Mouse (Mus musculus) cerebellum, postnatal 10 days (tissue): ENCODE measurements around the gene Nectin4.
A peak's percentile ranks its signal among the peaks of the same experiment; 100 is the strongest.

Experiments
- DNase-seq, 2 experiments: peaks; one replicate each; pipeline ENCODE4 v3.0.0; 2021; ENCODE audit warnings: mixed read lengths in 2 of 2

The Nectin4 gene

DNA sequence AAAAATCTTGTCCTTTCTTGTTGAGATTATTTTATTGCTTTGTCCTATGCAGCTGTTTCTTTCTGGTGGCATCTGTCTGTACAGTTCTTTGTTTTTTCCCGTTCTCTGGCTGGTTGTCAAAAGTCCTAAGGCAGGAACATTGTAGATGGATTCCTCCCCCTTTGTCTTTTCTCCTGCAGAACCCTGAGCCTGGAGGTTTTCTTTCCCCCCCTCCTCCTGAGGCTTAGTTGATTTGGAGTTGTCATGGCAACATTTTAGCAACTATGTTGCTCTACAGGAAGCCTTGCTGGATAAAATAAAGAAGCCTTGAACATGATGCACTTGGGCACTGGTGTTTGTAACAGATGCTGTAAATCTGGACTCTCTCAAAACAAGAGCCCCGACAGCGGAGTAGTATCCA is 42.5 kb downstream of the Nectin4 start:
- DNase-seq: peak; percentile 25 to 51

GRCm38 (mm10) chr1:171413608-171414007 is 43.7 kb downstream of the Nectin4 start:
- DNase-seq: no peak

DNA sequence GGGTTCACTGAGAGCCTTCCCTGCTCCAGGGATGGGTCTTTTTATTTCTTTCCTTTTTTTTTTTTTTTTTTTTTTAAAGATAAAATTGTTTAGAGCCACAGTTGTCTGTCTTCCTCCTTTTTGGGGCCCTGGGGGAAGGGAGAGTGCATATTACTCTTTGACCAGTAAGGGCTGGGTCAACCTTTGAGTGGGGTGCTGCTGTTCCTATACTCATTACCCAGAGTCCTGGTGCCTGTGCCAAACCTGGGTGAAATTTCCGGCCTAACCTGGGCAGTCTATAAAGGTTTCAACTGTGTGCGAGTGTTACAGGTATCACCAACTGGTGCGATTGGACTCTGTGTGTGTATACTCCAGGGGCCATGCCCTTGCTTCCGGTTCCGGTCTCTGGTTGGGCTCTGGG is 48.8 kb downstream of the Nectin4 start, which contains the start of gene Tstd1:
Tstd1 (plus strand) TSS at position 213 of the 400 bp plus-strand sequence.
- DNase-seq: no peak

DNA sequence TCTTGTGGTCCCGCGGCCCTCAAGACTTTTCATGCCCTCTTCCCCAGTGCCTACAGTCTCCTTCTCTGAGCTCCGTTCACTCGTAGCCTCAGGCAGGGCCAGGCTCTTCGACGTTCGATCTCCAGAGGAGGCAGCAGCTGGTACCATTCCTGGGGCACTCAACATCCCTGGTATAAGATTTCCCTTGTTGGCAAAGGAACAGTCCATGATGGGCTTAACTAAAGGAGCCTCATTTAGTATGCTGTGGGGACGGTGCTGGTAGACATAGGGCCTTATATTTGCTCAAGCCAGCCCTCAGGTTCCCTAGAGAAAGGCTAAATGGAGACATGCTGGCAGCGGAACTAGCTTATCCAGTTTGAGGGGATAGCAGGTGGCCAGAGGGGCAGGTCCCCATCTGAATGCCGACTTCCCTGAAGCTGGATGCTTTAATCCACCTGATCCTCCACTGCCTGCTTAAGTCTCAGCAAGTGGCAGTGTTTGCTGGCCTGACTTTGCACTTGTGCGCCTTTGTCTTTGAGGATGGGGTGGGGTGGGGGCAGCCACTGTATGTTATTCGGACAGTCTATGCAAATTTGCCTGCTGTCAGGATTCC is 49.5 kb downstream of the Nectin4 start:
- no peak for DNase-seq

GRCm38 (mm10) chr1:171419905-171420304 is 50.0 kb downstream of the Nectin4 start:
- DNase-seq: no peak

DNA sequence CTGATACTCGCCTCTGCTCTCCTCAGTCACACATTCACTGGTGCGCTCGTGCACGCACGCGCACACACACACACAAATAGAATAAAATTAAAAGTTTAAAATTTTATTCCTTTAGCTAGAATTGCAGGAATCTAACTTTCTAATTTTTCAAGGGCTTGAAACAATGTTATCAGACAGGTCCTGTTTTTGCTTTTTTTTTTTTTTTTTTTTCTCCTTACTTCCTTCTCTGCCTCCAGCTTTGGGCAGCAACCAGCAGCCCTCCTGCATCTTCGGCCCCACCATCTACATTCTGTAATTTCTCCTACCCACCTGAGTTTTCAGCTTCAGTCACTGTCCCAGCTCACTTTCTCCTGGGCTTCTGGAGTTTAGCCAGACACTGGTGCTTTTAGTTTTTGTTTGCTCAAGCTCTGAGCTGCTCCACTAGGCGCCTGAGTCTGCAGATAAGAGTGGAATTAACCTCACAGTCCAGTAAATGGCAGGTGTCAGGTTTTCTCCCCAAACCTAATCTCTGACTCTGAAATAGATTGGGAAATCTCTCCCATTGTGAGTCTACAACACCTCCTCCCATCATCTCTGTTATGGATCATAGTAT is 52.7 kb downstream of the Nectin4 start:
- DNase-seq: no peak

GRCm38 (mm10) chr1:171424638-171425037 is 54.7 kb downstream of the Nectin4 start:
- no peak for DNase-seq

DNA sequence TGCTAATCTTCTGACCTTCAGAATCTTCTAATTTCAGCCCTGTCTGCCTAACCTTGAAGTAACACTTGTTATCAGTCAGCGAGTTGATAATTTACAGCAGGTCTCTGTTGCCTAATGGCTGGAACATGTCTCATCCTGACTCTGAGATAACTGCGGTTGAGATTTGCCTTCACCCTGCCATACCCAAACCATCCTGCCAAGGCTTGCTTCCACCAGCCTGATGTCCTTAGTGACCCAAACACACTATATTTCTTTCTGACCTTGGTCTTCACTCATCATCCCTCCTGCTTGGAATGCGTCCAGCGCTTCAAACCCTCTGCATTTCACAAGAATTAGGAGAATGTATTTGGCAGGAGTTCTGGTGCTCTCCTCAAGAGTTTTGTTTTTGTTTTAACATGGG is 55.2 kb downstream of the Nectin4 start:
- no peak for DNase-seq

DNA sequence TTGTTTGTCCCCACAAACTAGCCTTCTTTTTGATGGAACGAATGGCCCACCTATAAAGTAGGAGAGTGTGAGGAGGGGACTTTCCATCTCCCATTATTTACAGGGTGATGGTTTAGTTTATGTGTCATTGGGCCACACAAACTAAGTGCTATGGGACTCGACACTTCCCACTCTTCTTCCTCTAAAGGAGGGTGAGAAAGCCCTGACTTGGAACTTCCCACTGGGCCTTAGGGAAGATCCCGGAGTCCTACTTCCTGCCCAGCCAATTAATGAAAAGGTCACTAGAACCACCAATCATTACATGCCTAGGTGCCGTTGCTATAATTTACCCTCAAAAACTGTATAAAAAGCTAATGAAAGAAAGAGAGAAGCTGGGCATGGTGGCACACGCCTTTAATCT is 62.3 kb downstream of the Nectin4 start:
- DNase-seq: no peak

DNA sequence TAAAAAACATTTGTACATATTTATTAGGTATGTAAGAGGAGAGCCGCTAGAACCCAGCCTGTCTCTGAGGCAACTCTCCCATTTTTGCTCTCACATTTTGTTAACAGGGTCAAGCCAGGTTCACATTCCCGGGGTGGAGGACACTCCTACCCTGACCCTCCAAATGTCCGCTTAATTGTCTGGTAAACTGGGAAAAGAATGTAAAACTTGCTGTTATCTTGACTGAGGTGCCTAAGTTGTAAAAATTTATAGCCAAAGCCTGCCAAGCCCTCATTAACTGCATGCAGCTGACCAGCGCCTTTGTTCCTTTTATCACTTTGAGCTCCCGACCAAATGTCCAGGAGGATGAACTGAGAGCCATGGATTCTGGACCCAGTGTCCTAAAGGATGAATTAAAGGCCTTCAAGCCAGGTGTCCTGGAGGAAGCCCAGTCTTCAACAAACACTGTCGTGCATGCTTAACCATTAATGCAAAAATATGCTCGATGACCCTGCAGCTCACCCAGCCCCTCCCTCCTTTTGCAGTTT is 65.5 kb downstream of the Nectin4 start:
- no peak for DNase-seq

DNA sequence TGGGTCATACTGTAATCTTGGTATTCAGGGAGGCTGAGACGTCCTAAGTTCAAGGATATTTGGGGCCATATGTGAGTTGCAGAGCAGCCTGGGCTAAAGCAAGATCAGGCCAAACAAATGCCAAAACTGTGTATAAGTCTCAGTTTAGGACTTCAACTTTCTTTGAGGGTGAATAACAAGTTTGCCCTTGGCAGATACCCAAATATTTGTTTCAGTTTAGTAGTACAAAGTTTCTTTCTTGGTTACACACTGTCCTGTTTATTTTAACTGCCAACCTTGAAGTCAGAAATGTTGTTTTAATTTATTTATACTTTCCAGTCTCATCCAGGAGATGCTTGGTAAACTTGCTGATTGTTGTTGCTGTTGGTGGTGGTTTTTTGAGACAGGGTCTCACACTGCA is 66.1 kb downstream of the Nectin4 start:
- DNase-seq: no peak

DNA sequence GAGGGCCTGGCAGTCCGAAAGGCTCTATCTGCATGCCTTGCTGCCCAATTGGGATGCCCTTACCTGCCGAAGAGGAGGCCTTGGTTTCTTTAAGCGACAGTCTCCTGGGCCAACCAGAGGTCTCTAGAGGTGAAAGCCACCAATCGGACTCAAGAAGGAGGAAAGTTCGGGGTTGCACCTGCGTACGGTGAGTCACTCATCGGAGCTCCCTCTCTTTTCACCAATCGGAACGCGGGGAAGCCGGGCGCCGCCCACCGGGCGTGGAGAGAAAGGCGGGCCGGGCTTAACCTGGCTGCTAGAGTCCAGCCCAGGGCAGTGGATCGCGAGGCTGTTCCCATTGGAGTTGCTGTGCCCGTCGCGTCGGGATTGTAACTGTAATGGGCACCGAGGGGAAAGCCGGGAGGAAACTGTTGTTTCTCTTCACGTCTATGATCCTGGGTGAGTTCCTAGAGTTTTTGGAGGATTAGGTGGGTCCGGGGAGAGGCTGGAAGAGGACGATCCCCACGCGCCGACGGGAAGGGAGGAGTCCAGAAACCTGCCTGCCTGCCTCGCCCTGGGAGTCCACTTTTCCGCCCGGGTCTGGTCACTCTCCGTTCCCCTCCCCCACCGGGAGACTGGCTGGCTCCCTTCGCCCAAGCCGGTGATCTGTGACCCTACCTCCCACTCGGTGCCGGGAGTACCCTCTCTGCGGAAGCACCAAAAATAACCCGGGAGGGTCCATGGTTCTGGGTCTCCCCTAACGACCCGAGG is 67.5 kb downstream of the Nectin4 start, which contains the start of gene F11r:
F11r (plus strand) TSS at position 272 of the 750 bp plus-strand sequence.
- peak; percentile 86 for DNase-seq
